Mouse (Mus musculus): Measurements from ENCODE around the gene Ptges2. TPM values are rescaled to one million over a fixed set of nuclear protein-coding genes. Genes with fewer than 3 reads are reported as not detected.
"Not testable (repeated sequence)": the region's sequence is repeated elsewhere in the genome, so short reads cannot be mapped to it uniquely, and the experiment has no call there.

The Ptges2 gene
- total RNA-seq (2021) = 49.8 and 51.8 TPM in 2 replicates
- long read RNA-seq, full-length matches to known transcripts = 97 of 107 reads
- long read RNA-seq, partial matches to known transcripts = 4 of 107 reads
- long read RNA-seq, other reads (novel, unspliced or antisense) = 6 of 107 reads

GRCm38 (mm10) chr2:32395484-32395945, at the start of gene Ptges2:
Ptges2 (plus strand) TSS chr2:32395896.
- DNase-seq = peak; percentile 87

GRCm38 (mm10) chr2:32347019-32347418, 48.7 kb upstream of the Ptges2 start:
- DNase-seq = no peak

GRCm38 (mm10) chr2:32348311-32348710, 47.4 kb upstream of the Ptges2 start:
- DNase-seq = no peak

- DNase-seq = no peak
These were observed 46.0 kb upstream of the Ptges2 start for GRCm38 (mm10) chr2:32349625-32350255.

- no peak for DNase-seq
These were observed 45.1 kb upstream of the Ptges2 start for GRCm38 (mm10) chr2:32350471-32351051.

- no peak for DNase-seq
These were observed 44.2 kb upstream of the Ptges2 start for GRCm38 (mm10) chr2:32351471-32351961.

- DNase-seq = peak; percentile 42
These were observed 43.3 kb upstream of the Ptges2 start, which contains the start of gene Ciz1 for GRCm38 (mm10) chr2:32352151-32353006. Ciz1 (plus strand) TSS chr2:32352327.

- DNase-seq = peak; percentile 91
These were observed 42.6 kb upstream of the Ptges2 start, which contains the start of gene Dnm1 for GRCm38 (mm10) chr2:32353007-32353542. Dnm1 (minus strand) TSS chr2:32353338.

- DNase-seq = no peak
These were observed 41.9 kb upstream of the Ptges2 start for GRCm38 (mm10) chr2:32353836-32354235.

- DNase-seq = no peak
These were observed 41.3 kb upstream of the Ptges2 start for GRCm38 (mm10) chr2:32354336-32354895.

- no peak for DNase-seq
These were observed 39.5 kb upstream of the Ptges2 start for GRCm38 (mm10) chr2:32356216-32356615.

GRCm38 (mm10) chr2:32357710-32358109, 38.0 kb upstream of the Ptges2 start:
- DNase-seq = no peak

- no peak for DNase-seq
These were observed 37.3 kb upstream of the Ptges2 start for GRCm38 (mm10) chr2:32358381-32358780.

GRCm38 (mm10) chr2:32360741-32361140, 35.0 kb upstream of the Ptges2 start:
- peak; percentile 75 for DNase-seq

- peak; percentile 71 for DNase-seq
These were observed 34.3 kb upstream of the Ptges2 start for GRCm38 (mm10) chr2:32361437-32361836.

GRCm38 (mm10) chr2:32362274-32362673, 33.4 kb upstream of the Ptges2 start:
- DNase-seq = not testable (repeated sequence)

GRCm38 (mm10) chr2:32362817-32363340, 32.8 kb upstream of the Ptges2 start:
- DNase-seq = peak; percentile 93

- DNase-seq = no peak
These were observed 32.2 kb upstream of the Ptges2 start for GRCm38 (mm10) chr2:32363376-32364106.

GRCm38 (mm10) chr2:32364121-32364520, 31.6 kb upstream of the Ptges2 start:
- DNase-seq = no peak

GRCm38 (mm10) chr2:32367315-32367714, 28.4 kb upstream of the Ptges2 start:
- DNase-seq = no peak

- no peak for DNase-seq
These were observed 21.5 kb upstream of the Ptges2 start for GRCm38 (mm10) chr2:32374191-32374590.

Data from adrenal gland, postnatal 25 days (tissue).